Mouse (Mus musculus): ENCODE results near the gene Snd1. TPM values are rescaled to one million over a fixed set of nuclear protein-coding genes. Genes with fewer than 3 reads are reported as not detected.
A peak's percentile ranks its signal among the peaks of the same experiment; 100 is the strongest.

Gene Snd1
- polyA plus RNA-seq, 1 experiment from 2014 or later, result 120 TPM

DNA sequence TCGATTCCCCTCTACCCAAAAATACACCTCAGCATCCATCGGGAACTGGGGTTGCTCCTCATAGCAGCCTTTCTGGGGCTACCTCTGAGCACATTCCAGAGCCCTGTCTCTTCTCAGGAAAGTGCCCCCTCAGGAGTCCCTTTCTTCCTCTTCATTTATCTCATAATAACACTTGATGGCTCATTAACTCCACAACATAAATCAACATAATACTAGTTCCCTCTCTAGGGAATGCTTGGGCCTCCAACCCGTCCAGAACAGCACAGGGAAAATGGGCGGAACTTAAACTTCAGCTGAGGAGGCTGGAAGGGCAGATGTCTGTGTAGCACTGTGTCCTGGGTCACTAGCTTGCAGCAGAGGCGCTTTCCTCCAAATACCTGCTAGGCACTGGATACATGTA lies 488.2 kb downstream of the Snd1 start:
- H3K9me3 ChIP-seq, result no peaks in the 10 kb centered on the region
- 53% methylated on average over 5 of the region's 5 CpGs for WGBS
- no peaks in the 10 kb centered on the region for H3K36me3 ChIP-seq
- no peak for ATAC-seq (ENCODE audit: insufficient number of reproducible peaks, low FRiP score, low TSS enrichment, low read depth)
- no peak overlapping the region for H3K27ac ChIP-seq
- no peak overlapping the region for H3K4me2 ChIP-seq
- no peak overlapping the region for H3K9ac ChIP-seq
- H3K4me1 ChIP-seq, result no peaks in the 10 kb centered on the region
- no peaks in the 10 kb centered on the region for H3K27me3 ChIP-seq
- no peak overlapping the region for H3K4me3 ChIP-seq

DNA sequence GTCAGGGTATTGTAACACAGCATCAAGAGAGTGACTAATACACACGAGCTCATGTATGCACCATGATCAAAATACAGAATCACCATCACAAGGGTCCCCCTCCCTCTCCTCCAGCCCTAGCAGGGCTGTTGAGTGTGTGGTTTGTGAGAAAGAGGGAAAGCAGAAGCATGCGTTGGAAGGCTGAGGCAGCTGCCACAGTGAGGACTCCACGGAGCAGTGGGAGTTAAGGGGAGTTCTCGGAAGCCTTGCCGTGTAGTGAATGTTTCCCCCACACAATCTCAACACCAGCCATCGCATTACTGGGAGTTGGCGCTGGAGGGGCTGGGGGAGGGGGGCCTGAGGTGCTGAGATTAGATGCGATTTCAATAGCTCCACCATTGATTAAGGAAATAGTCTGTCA lies 490.3 kb downstream of the Snd1 start:
- H3K36me3 ChIP-seq, result no peaks in the 10 kb centered on the region
- ATAC-seq (ENCODE audit: insufficient number of reproducible peaks, low FRiP score, low TSS enrichment, low read depth), result no peak
- no peaks in the 10 kb centered on the region for H3K4me1 ChIP-seq
- no peak overlapping the region for H3K27ac ChIP-seq
- WGBS, result 62% methylated on average over 8 of the region's 8 CpGs
- H3K27me3 ChIP-seq, result no peaks in the 10 kb centered on the region
- H3K4me3 ChIP-seq, result no peak overlapping the region
- no peak overlapping the region for H3K9ac ChIP-seq
- no peak overlapping the region for H3K4me2 ChIP-seq
- H3K9me3 ChIP-seq, result no peaks in the 10 kb centered on the region

DNA sequence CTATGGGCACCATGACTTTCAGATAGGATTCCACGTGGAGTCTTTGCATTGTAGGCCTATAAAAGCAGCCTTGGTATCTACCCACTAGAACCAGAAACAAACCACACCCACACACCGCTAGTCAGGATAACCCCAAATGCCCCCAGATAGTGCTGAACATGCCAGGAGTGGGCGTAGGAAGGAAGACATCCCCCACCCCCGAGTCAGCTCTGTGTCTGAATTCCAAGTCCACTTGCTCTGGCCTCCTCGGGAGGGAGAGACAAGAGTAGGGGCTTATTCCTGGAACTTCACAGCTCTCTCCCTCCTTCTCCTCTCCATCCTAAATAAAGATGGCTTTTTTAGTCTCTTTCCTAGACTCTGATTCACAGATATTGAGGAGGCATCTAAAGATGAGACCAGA lies 494.7 kb downstream of the Snd1 start:
- no peaks in the 10 kb centered on the region for H3K9me3 ChIP-seq
- no peak overlapping the region for H3K4me2 ChIP-seq
- no peak overlapping the region for H3K27ac ChIP-seq
- H3K4me3 ChIP-seq, result no peak overlapping the region
- H3K27me3 ChIP-seq, result no peaks in the 10 kb centered on the region
- WGBS, result 60% methylated on average over 5 of the region's 5 CpGs
- no peak overlapping the region for H3K9ac ChIP-seq
- no peaks in the 10 kb centered on the region for H3K4me1 ChIP-seq
- no peak for ATAC-seq (ENCODE audit: insufficient number of reproducible peaks, low FRiP score, low TSS enrichment, low read depth)
- no peaks in the 10 kb centered on the region for H3K36me3 ChIP-seq

GRCm38 (mm10) chr6:28970711-28971110 lies 495.8 kb downstream of the Snd1 start:
- Histone ChIP-seq H3K36me3 (no peaks in the 10 kb centered on the region), H3K27me3 (no peaks in the 10 kb centered on the region), H3K4me2 (no peak overlapping the region), H3K4me3 (no peak overlapping the region), H3K27ac (no peak overlapping the region), H3K4me1 (no peaks in the 10 kb centered on the region), H3K9ac (no peak overlapping the region), H3K9me3 (no peaks in the 10 kb centered on the region)
- no peak for ATAC-seq (ENCODE audit: insufficient number of reproducible peaks, low FRiP score, low TSS enrichment, low read depth)
- WGBS, result 49% methylated on average over 4 of the region's 4 CpGs

GRCm38 (mm10) chr6:28974498-28974897 lies 499.6 kb downstream of the Snd1 start:
- Histone ChIP-seq H3K9me3 (no peaks in the 10 kb centered on the region), H3K9ac (no peak overlapping the region), H3K4me3 (no peak overlapping the region), H3K27me3 (peaks cover 9% of the 10 kb centered on the region), H3K36me3 (no peaks in the 10 kb centered on the region), H3K4me1 (no peaks in the 10 kb centered on the region), H3K4me2 (no peak overlapping the region), H3K27ac (no peak overlapping the region)
- no peak for ATAC-seq (ENCODE audit: insufficient number of reproducible peaks, low FRiP score, low TSS enrichment, low read depth)
- WGBS, result 84% methylated on average over 3 of the region's 3 CpGs

- Histone ChIP-seq H3K4me2 (no peak overlapping the region), H3K4me1 (no peaks in the 10 kb centered on the region), H3K9ac (no peak overlapping the region), H3K27me3 (peaks cover 15% of the 10 kb centered on the region), H3K4me3 (no peak overlapping the region), H3K9me3 (no peaks in the 10 kb centered on the region), H3K27ac (no peak overlapping the region), H3K36me3 (no peaks in the 10 kb centered on the region)
- 90% methylated on average over 1 of the region's 1 CpGs for WGBS
- no peak for ATAC-seq (ENCODE audit: insufficient number of reproducible peaks, low FRiP score, low TSS enrichment, low read depth)
Measured at GRCm38 (mm10) chr6:28975106-28975505, 500.2 kb downstream of the Snd1 start.

GRCm38 (mm10) chr6:28978031-28978430 lies 503.1 kb downstream of the Snd1 start:
- peaks cover 44% of the 10 kb centered on the region for H3K27me3 ChIP-seq
- no peak for ATAC-seq (ENCODE audit: insufficient number of reproducible peaks, low FRiP score, low TSS enrichment, low read depth)
- H3K9ac ChIP-seq, result no peak overlapping the region

DNA sequence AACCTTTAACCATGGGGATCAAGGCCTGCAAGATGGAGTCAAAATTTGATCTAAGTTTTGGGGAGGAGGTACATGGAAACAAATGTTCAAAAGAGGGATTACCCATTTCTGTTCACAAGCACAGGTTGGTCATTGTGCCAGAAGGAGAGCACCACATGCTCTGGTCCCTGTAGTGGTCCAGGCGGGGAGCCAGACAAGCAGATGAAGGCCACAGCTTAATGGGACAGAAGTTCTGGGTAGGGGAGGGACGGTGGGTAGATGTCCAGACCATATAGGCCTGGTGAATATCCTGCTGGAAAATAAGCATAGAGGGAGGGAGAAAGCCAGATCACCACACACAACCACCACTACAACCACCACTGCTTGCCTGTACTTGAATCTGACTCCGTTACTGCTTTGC lies 503.9 kb downstream of the Snd1 start:
- Histone ChIP-seq H3K9ac (no peak overlapping the region), H3K9me3 (no peaks in the 10 kb centered on the region), H3K36me3 (no peaks in the 10 kb centered on the region), H3K4me3 (no peak overlapping the region), H3K27me3 (peaks cover 51% of the 10 kb centered on the region), H3K27ac (no peak overlapping the region), H3K4me2 (no peak overlapping the region), H3K4me1 (peaks cover 13% of the 10 kb centered on the region)
- no peak for ATAC-seq (ENCODE audit: insufficient number of reproducible peaks, low FRiP score, low TSS enrichment, low read depth)
- 83% methylated on average over 3 of the region's 3 CpGs for WGBS

More at GRCm38 (mm10) chr6:28978031-28978430, 503.1 kb downstream of the Snd1 start:
- H3K4me2 ChIP-seq, result no peak overlapping the region
- H3K36me3 ChIP-seq, result no peaks in the 10 kb centered on the region
- H3K27ac ChIP-seq, result no peak overlapping the region
- H3K4me1 ChIP-seq, result peaks cover 13% of the 10 kb centered on the region
- WGBS, result 49% methylated on average over 4 of the region's 5 CpGs
- H3K9me3 ChIP-seq, result no peaks in the 10 kb centered on the region
- H3K4me3 ChIP-seq, result no peak overlapping the region

DNA sequence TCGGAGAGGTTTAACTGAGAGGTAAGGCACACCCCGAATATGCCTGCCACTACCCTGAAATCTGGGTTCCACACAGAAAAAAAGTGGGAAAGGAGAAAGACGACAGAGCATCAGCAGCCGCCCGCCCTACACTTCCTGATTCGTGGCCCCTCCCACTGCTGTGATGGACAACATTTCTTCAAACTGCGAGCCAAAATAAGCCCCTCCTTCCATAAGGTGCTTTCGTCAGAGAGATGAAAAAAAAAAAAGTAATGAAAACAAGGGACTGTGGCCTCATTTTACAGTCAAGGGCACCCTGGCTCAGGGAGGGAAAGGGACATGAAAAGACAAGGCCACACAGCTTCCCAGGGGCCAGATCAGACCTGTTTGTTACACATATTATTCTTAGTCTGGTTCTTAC lies 504.6 kb downstream of the Snd1 start:
- H3K27ac ChIP-seq, result no peak overlapping the region
- ATAC-seq (ENCODE audit: insufficient number of reproducible peaks, low FRiP score, low TSS enrichment, low read depth), result no peak
- H3K4me3 ChIP-seq, result no peak overlapping the region
- no peaks in the 10 kb centered on the region for H3K9me3 ChIP-seq
- peaks cover 13% of the 10 kb centered on the region for H3K4me1 ChIP-seq
- no peaks in the 10 kb centered on the region for H3K36me3 ChIP-seq
- no peak overlapping the region for H3K9ac ChIP-seq
- no peak overlapping the region for H3K4me2 ChIP-seq
- WGBS, result 64% methylated on average over 8 of the region's 8 CpGs
- H3K27me3 ChIP-seq, result peaks cover 51% of the 10 kb centered on the region

GRCm38 (mm10) chr6:28980219-28980618 lies 505.3 kb downstream of the Snd1 start:
- Histone ChIP-seq H3K4me1 (peaks cover 13% of the 10 kb centered on the region), H3K4me2 (peak overlapping the region; percentile 85), H3K9ac (no peak overlapping the region), H3K4me3 (0 out of 2 replicates have a peak overlapping the region, but pooled peaks have one; percentile 38), H3K27me3 (peaks cover 51% of the 10 kb centered on the region), H3K27ac (no peak overlapping the region), H3K36me3 (no peaks in the 10 kb centered on the region), H3K9me3 (no peaks in the 10 kb centered on the region)
- WGBS, result 3% methylated on average over 13 of the region's 14 CpGs
- no peak for ATAC-seq (ENCODE audit: insufficient number of reproducible peaks, low FRiP score, low TSS enrichment, low read depth)

DNA sequence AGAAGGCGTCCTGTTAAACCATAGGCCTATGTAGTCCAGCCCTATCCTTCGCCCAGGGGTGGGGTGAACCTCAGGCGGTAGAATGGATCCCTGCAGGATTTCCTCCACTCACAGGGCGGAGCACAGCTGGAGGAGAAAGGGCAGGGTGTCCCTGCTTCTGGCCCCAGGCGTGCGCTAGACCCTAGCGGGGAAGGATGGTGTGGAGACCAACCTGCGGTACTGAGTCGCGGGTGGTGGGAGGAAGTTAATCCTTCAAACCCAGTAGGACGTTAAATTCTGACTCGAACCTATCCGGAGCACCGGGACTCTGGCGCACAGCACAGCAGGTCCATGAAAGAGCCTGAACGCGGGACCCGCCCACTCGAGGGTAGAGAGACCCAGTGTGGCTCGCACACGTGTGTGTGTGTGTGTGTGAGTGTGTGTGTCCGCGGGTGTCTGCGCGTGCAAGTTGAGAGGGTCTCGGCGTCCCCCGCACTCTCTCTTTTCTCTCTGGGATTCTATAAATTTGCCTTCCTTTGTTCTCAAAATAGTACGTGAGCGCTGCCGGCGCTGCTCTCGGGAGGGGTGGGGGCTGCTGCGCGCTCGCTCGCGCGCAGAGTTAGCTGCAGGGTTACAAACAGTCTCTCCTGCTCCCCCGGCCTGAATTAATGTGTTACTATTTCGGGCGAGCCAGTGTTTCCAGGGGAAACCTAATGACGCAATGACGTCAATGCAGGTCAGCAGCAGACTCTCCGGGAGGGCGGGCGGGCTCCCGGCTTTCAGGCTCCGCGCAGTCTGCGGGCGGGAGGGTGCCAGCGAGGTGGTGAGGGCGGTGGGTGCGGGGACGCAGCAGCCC lies 506.0 kb downstream of the Snd1 start:
- peaks cover 13% of the 10 kb centered on the region for H3K4me1 ChIP-seq
- H3K4me3 ChIP-seq, result peak overlapping the region; percentile 38
- no peaks in the 10 kb centered on the region for H3K9me3 ChIP-seq
- H3K4me2 ChIP-seq, result peak overlapping the region; percentile 85
- no peaks in the 10 kb centered on the region for H3K36me3 ChIP-seq
- H3K27ac ChIP-seq, result no peak overlapping the region
- ATAC-seq (ENCODE audit: insufficient number of reproducible peaks, low FRiP score, low TSS enrichment, low read depth), result peak; percentile 35; the same call in 1 of the 2 replicates
- H3K9ac ChIP-seq, result no peak overlapping the region
- under 1% methylated on average over 56 of the region's 56 CpGs for WGBS
- peaks cover 51% of the 10 kb centered on the region for H3K27me3 ChIP-seq

- Histone ChIP-seq H3K9ac (no peak overlapping the region), H3K27me3 (peaks cover 51% of the 10 kb centered on the region), H3K27ac (no peak overlapping the region), H3K36me3 (no peaks in the 10 kb centered on the region), H3K4me2 (peak overlapping the region; percentile 85), H3K4me1 (peaks cover 13% of the 10 kb centered on the region), H3K9me3 (no peaks in the 10 kb centered on the region), H3K4me3 (peak overlapping the region; percentile 38)
- no peak for ATAC-seq (ENCODE audit: insufficient number of reproducible peaks, low FRiP score, low TSS enrichment, low read depth)
- WGBS, result 4% methylated on average over 18 of the region's 18 CpGs
Measured at GRCm38 (mm10) chr6:28981585-28981948, 506.6 kb downstream of the Snd1 start.

Measured in limb, embryonic 15.5 days (tissue).